Mouse (Mus musculus): ENCODE results near the gene Prkcz.

GRCm38 (mm10) chr4:155318266-155318665, 42.9 kb downstream of the Prkcz start:
- TF ChIP-seq CTCF (IDR thresholded peaks at IDR 0.05; ENCODE audit: low read depth) (no peak), EP300 (IDR thresholded peaks at IDR 0.05; ENCODE audit: low read depth) (no peak)
